Mouse (Mus musculus) forebrain, embryonic 10.5 days (tissue): ENCODE measurements around the gene Kcnk1. TPM values are rescaled to one million over a fixed set of nuclear protein-coding genes. Genes with fewer than 3 reads are reported as not detected.

Source experiments
- DNase-seq: peaks from one replicate; pipeline ENCODE4 v3.0.0-alpha.2; 2017; ENCODE audit warnings: low spot score; ENCODE audit errors: extremely low spot score
- H3K27ac ChIP-seq: fragments of 300-500 bp; sonication (generic); 2 replicates; pipeline ENCODE4 v1.5.1; 2016; ENCODE audit warnings: mild to moderate bottlenecking
- H3K27me3 ChIP-seq: fragments of 300-500 bp; sonication (generic); 2 replicates; pipeline ENCODE4 v1.6.1; 2016; ENCODE audit warnings: mild to moderate bottlenecking; ENCODE audit not compliant: poor library complexity, severe bottlenecking
- H3K36me3 ChIP-seq: fragments of 300-500 bp; sonication (generic); replicated peaks from 2 replicates; pipeline ENCODE4 v1.6.1; 2016; ENCODE audit warnings: mild to moderate bottlenecking, moderate library complexity
- H3K4me1 ChIP-seq: fragments of 300-500 bp; sonication (generic); 2 replicates; pipeline ENCODE4 v1.6.1; 2016
- H3K4me3 ChIP-seq: fragments of 300-500 bp; sonication (generic); 2 replicates; pipeline ENCODE4 v1.5.1; 2016; ENCODE audit warnings: mild to moderate bottlenecking, moderate library complexity
- H3K9me3 ChIP-seq: fragments of 300-500 bp; sonication (generic); 2 replicates; pipeline ENCODE4 v1.6.1; 2016; ENCODE audit warnings: mild to moderate bottlenecking, moderate library complexity
- whole genome bisulfite sequencing: fragments of 180-500 bp; shearing (Covaris S2); methylation state at CpG from one replicate; pipeline ENCODE4 v1.1.7; 2016; 5-methylcytosine and 5-hydroxymethylcytosine counted together
- polyA plus RNA-seq: library from polyadenylated mRNA; unstranded; fragments of >200 nt; fragmentation: Nextera tagmentation; extraction: Ambion mirVana; gene quantifications from 2 replicates; pipeline ENCODE4 v1.2.1, GENCODE M21; 2016

The Kcnk1 gene
- polyA plus RNA-seq, 1 experiment from 2014 or later = 12.3 TPM

DNA sequence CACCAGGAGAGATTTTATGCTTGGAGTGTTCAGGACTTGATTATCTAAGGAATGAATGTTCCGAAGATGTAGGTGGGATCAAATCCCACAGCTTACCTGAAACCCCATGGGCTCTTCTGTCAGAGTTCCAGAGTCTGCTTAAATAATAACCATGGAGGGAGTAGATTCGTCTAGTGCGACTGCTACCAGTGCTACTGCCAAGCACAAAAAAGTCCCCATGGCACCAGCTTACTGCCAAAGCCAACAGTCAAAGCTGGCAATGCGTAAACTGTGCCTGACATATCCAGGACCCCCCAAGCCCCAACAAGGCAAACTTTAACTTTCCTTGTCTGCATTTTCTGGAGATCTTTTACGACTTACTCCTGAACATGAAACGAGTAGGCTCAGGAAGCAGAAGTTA, 32.5 kb downstream of the Kcnk1 start:
- H3K9me3 ChIP-seq = no peaks in the 10 kb centered on the region
- no peak for DNase-seq
- no peak overlapping the region for H3K4me3 ChIP-seq
- H3K27me3 ChIP-seq = no peaks in the 10 kb centered on the region
- WGBS = 89% methylated on average over 6 of the region's 6 CpGs
- no peak overlapping the region for H3K27ac ChIP-seq
- H3K4me1 ChIP-seq = no peaks in the 10 kb centered on the region
- H3K36me3 ChIP-seq = 0 out of 2 replicates have a peak, but pooled peaks cover 2% of the 10 kb centered on the region

DNA sequence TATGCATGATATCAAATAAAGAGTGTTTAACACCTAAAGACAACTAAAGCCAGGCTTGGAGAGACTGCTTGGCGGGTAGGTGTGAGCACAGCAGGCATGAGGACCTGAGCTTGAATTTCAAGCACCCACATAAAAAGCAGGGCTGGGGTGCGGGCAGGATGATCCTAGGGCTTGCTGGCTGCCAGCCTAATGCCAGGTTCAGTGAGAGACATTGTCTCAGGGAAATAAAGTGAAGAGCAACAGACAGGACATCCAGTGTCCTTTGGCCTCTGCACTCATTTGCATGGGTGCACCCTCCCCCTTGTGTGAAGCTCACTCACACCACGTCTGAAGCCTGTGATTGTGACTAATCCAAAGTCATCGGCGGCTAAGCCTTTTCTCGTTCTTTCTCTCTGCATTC, 34.0 kb downstream of the Kcnk1 start:
- H3K27me3 ChIP-seq = no peaks in the 10 kb centered on the region
- H3K4me3 ChIP-seq = no peak overlapping the region
- no peaks in the 10 kb centered on the region for H3K9me3 ChIP-seq
- WGBS = 83% methylated on average over 6 of the region's 6 CpGs
- H3K36me3 ChIP-seq = 0 out of 2 replicates have a peak, but pooled peaks cover 2% of the 10 kb centered on the region
- no peaks in the 10 kb centered on the region for H3K4me1 ChIP-seq
- DNase-seq = no peak
- no peak overlapping the region for H3K27ac ChIP-seq

DNA sequence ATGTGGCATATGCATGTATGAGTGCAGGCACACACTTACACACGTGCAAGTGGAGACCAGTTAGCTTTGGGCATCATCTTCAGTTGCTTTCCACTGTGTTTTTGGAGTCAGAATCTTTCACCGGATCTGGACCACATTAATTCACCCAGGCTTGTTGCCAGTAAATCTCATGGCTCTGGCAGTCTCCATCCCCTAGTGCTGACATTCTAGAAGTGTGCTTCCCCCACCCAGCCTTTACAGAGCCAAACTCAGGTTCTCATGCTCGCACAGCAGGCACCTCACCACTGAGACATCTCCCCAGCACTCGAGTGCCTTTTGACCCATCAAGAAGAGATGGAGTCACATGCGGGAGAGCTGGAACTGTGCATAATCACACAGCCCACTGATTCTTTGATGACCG, 37.8 kb downstream of the Kcnk1 start:
- WGBS = 90% methylated on average over 6 of the region's 6 CpGs
- no peak overlapping the region for H3K4me3 ChIP-seq
- H3K27me3 ChIP-seq = no peaks in the 10 kb centered on the region
- DNase-seq = no peak
- H3K36me3 ChIP-seq = 0 out of 2 replicates have a peak, but pooled peaks cover 2% of the 10 kb centered on the region
- no peak overlapping the region for H3K27ac ChIP-seq
- no peaks in the 10 kb centered on the region for H3K9me3 ChIP-seq
- no peaks in the 10 kb centered on the region for H3K4me1 ChIP-seq

DNA sequence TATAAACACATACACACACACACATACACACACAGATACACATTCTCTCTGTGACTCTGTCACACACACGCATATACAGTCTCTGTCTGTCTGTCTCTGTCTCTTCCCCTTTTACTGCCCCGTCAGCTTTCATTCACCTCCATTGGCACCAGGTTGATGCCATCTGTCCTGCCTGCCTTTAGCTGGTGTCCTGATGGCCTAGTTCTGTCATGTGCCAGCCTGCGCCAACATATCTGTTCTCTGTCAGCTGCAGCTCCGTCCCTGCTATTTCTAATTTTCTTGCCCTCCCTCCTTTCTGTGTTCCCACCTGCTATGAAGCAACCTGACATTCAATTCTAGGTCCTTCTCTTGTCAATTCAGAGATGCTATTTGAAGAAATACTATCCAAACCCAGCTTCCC, 40.1 kb downstream of the Kcnk1 start:
- WGBS = 91% methylated on average over 4 of the region's 4 CpGs
- no peak for DNase-seq
- H3K27ac ChIP-seq = no peak overlapping the region
- no peak overlapping the region for H3K4me3 ChIP-seq
- H3K4me1 ChIP-seq = no peaks in the 10 kb centered on the region
- H3K27me3 ChIP-seq = no peaks in the 10 kb centered on the region
- 0 out of 2 replicates have a peak, but pooled peaks cover 2% of the 10 kb centered on the region for H3K36me3 ChIP-seq
- no peaks in the 10 kb centered on the region for H3K9me3 ChIP-seq

DNA sequence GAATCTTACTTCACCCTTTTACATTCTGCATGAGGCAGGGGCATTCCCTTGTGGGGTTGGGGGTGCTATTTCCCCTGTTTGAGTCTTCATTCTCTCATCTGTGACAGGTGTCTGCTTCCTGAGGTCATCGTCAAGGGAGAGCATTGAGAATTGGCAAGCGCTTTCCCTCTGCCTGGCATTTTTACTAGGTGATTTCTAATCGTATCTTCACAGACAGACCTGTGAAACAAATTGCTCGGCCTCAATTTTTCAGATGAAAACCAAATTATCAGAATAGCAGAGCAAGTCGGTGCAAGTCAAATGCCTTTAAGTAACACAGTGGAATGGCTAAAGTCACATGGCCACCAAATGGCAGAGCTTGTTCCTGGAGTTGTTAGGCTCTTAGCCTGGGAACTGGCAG, 41.4 kb downstream of the Kcnk1 start:
- no peak for DNase-seq
- H3K36me3 ChIP-seq = no peaks in the 10 kb centered on the region
- H3K27ac ChIP-seq = no peak overlapping the region
- H3K4me3 ChIP-seq = no peak overlapping the region
- H3K27me3 ChIP-seq = no peaks in the 10 kb centered on the region
- H3K4me1 ChIP-seq = no peaks in the 10 kb centered on the region
- H3K9me3 ChIP-seq = no peaks in the 10 kb centered on the region
- 88% methylated on average over 5 of the region's 5 CpGs for WGBS

DNA sequence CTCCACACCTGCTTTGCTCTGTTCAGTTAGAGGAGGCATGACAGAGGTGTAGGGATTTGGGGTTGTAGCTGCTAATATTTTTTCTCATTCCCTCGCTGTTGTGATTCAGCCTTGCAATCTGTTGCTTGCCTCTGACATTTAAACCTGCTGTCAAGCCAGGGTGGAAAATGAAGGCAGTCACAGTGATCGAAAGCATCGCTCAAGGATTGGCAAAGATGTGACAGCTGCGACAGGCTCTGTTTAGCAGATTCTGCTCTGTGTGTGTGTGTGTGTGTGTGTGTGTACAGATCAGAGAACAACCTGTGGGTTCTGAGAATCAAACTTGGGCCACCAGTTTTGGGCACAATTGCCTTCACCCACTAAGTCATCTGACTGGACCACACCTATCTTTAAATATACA, 50.8 kb downstream of the Kcnk1 start:
- 92% methylated on average over 4 of the region's 4 CpGs for WGBS
- H3K4me3 ChIP-seq = no peak overlapping the region
- no peaks in the 10 kb centered on the region for H3K36me3 ChIP-seq
- no peak overlapping the region for H3K27ac ChIP-seq
- no peaks in the 10 kb centered on the region for H3K9me3 ChIP-seq
- DNase-seq = no peak
- no peaks in the 10 kb centered on the region for H3K27me3 ChIP-seq
- no peaks in the 10 kb centered on the region for H3K4me1 ChIP-seq

DNA sequence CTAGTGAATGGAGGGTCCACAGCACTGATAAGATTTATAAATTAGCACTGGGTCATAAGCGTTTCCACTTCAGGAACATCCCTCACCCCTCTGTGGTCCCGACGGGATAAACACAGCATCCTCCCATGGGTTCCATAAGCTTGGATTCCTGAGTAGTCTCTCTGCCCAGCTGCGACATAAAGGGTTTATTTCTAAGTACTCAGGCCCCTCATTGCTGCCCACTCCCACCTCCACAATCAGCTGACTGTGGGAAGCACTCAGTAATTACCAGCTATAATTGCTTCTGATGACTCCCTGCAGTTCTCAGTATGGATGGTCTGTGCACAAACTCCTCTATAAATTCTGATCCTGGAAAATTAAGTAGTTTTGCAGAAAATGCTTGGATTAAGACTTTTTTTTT, 58.9 kb downstream of the Kcnk1 start:
- Histone ChIP-seq H3K4me1 (peaks cover 10% of the 10 kb centered on the region), H3K27ac (no peak overlapping the region), H3K9me3 (no peaks in the 10 kb centered on the region), H3K4me3 (no peak overlapping the region), H3K27me3 (no peaks in the 10 kb centered on the region), H3K36me3 (no peaks in the 10 kb centered on the region)
- WGBS = 69% methylated on average over 4 of the region's 4 CpGs
- no peak for DNase-seq

DNA sequence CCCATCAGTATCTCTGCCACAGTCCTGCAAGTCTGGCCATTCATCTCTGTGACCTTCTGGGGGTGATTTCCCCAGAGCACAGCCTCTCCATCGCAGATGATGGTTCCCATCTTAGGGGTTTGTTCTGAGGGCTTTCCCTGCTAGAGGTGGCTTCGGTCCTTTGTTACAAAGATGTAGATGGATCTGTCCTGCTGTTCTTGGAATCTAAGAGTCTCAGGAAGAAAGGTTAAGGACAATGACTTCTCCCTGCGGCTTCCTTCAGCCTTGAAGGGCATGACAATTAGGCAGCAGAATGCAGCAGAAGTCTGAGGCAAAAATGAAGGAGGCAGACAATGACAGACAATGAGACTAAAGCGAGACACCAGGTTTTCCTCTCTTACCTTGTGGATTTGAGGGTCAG, 63.9 kb downstream of the Kcnk1 start:
- Histone ChIP-seq H3K27ac (no peak overlapping the region), H3K27me3 (0 out of 2 replicates have a peak, but pooled peaks cover 5% of the 10 kb centered on the region), H3K4me3 (no peak overlapping the region), H3K36me3 (no peaks in the 10 kb centered on the region), H3K9me3 (no peaks in the 10 kb centered on the region), H3K4me1 (peaks cover 7% of the 10 kb centered on the region)
- no peak for DNase-seq
- WGBS = 83% methylated on average over 4 of the region's 4 CpGs

DNA sequence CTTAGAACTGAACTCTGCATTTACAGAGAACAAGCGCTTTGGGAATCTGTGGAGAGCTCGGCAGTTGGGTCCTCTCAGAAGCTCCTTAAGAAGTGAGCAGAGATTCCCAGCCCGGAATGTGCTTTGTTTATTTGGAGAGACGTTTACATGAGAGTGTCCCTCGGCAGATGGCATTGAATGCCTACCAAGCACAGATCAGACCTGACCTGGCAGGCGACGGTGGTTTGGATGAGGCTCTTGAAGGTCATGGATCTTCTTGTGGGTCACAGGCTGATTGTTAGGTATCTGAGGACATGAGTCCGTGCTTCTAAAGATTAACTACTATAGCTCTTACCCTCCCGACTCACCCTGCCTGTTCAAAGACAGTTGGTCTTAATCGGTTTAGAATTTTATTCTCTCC, 67.9 kb downstream of the Kcnk1 start:
- Histone ChIP-seq H3K36me3 (no peaks in the 10 kb centered on the region), H3K9me3 (no peaks in the 10 kb centered on the region), H3K27ac (no peak overlapping the region), H3K27me3 (0 out of 2 replicates have a peak, but pooled peaks cover 5% of the 10 kb centered on the region), H3K4me3 (no peak overlapping the region), H3K4me1 (peaks cover 3% of the 10 kb centered on the region; the same call in 1 of the 2 replicates)
- no peak for DNase-seq
- WGBS = 87% methylated on average over 10 of the region's 10 CpGs

DNA sequence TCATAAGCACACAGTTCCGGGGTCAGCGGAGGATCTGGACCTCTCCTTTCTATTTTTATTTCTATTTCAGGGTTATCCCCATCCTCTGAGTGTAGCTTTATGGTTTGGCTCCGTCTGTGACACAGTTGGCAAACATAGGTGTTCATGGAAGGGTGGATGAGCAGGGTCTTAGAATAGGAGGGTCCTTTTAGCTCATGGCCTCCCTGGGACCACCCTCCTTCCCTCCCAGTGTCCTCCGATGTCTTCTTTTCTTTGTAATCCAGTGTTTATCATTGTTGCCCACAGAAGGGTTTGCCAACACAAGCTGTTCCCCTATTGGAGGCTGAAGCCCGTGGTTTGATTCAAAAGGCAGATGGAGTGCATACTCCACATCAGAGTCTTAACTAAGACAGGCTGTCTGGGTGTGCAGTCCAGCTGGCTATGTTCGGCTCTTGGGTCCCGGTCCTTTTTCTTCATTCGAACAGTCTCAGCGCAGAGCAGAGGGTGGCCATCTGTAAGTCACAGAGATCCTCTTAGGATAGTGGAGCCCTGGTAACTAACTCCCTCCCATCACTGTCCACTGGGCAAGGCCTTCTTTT, 69.0 kb downstream of the Kcnk1 start:
- no peak overlapping the region for H3K27ac ChIP-seq
- H3K36me3 ChIP-seq = no peaks in the 10 kb centered on the region
- no peaks in the 10 kb centered on the region for H3K9me3 ChIP-seq
- H3K27me3 ChIP-seq = 0 out of 2 replicates have a peak, but pooled peaks cover 5% of the 10 kb centered on the region
- H3K4me1 ChIP-seq = peaks cover 7% of the 10 kb centered on the region; the same call in 1 of the 2 replicates
- no peak overlapping the region for H3K4me3 ChIP-seq
- WGBS = 86% methylated on average over 9 of the region's 9 CpGs
- DNase-seq = no peak

DNA sequence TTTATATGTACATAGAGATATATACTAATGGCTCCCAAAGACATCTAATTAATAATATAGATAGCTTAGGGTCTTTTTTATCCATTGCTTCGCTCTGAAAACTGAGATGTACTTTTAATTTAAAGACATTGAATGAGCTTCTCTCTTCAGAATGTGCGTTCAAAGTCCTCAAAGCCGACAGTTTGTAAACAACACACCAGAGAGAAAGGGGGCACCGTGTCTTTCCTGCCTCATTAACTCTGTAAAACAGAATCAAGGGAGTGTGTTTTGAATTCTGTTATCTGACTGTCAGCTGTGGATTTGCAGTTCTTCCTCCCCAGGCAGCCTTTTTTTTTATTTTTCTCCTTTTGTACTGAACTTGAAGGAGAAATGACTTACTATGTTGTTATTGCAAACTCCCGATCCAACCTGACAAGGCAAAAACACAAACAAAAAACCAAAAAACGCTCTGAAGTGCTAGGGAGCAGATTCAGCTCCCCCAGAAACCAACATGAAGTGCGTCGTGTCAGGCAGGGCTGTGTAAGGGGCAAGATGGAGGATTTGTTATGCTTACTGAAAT, 69.7 kb downstream of the Kcnk1 start:
- Histone ChIP-seq H3K27ac (no peak overlapping the region), H3K27me3 (0 out of 2 replicates have a peak, but pooled peaks cover 5% of the 10 kb centered on the region), H3K4me1 (peaks cover 7% of the 10 kb centered on the region; the same call in 1 of the 2 replicates), H3K9me3 (no peaks in the 10 kb centered on the region), H3K36me3 (no peaks in the 10 kb centered on the region), H3K4me3 (no peak overlapping the region)
- no peak for DNase-seq
- 56% methylated on average over 8 of the region's 8 CpGs for WGBS

DNA sequence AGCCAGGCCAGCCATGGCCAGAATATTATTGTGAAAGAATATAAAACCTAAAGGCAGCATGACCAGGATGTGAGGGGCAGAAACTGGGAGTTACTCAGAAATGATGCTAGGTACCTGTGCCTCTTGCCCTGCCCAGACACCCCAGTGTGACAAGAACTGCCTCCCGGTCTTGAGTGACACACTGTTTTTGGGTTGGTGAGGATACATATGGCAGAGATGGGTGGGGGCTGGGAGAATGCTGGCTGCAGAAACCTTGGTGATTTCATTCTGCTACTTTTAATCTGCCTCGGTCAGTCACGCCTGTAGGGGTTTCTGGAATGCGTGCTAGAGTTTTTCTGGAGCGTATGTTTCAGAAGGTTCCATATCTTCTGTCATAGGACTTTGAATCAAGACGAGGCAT, 72.3 kb downstream of the Kcnk1 start:
- DNase-seq = no peak
- Histone ChIP-seq H3K4me1 (peaks cover 7% of the 10 kb centered on the region), H3K9me3 (no peaks in the 10 kb centered on the region), H3K36me3 (no peaks in the 10 kb centered on the region), H3K27ac (no peak overlapping the region), H3K27me3 (peaks cover 12% of the 10 kb centered on the region), H3K4me3 (no peak overlapping the region)
- WGBS = 79% methylated on average over 6 of the region's 6 CpGs

DNA sequence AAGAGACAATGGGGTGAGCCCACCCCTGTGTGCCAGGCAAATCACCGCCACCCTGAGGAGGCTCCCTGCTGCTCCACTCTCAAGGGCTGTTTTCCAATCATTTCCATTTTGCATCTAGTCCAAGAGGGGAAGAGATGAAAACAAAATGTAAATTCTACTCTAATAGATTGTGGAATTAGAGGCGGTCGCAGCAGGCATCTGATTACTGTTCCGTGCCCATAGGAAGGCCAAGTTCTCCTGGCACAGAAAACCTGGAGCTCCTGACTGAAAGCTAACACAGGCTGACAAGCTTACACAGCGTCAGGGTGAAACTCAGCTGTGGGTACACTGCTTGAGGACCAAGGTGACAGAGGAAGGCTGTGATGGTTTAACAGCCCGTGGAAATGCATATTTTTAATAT, 73.2 kb downstream of the Kcnk1 start:
- DNase-seq = no peak
- Histone ChIP-seq H3K27me3 (peaks cover 7% of the 10 kb centered on the region), H3K27ac (no peak overlapping the region), H3K9me3 (no peaks in the 10 kb centered on the region), H3K4me1 (peaks cover 14% of the 10 kb centered on the region), H3K36me3 (no peaks in the 10 kb centered on the region), H3K4me3 (no peak overlapping the region)
- WGBS = 83% methylated on average over 6 of the region's 6 CpGs
